Mouse (Mus musculus): Measurements from ENCODE around the gene Nav2.

Gene Nav2

DNA sequence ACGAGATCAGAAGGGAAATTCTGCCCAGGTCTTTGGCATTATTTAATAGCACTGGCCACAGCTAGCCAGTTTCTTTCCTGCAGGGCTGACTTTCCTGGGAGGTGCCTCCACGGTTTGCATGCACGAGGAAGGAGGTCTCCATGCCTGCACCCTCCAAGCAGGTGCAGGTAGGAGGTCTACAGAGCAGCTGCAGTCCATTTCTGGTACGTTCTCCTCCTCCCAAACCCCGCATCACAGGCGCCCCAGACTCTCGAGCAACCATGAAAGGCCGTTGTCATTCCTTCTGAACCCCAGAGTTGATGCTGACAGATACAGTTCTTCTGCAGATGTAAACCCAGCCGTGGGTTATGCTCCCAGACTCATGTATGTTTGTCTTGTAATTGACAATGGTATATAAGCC is 472.4 kb downstream of the Nav2 start:
- in situ Hi-C loops (cut with MseI, MboI), result no loop called here

DNA sequence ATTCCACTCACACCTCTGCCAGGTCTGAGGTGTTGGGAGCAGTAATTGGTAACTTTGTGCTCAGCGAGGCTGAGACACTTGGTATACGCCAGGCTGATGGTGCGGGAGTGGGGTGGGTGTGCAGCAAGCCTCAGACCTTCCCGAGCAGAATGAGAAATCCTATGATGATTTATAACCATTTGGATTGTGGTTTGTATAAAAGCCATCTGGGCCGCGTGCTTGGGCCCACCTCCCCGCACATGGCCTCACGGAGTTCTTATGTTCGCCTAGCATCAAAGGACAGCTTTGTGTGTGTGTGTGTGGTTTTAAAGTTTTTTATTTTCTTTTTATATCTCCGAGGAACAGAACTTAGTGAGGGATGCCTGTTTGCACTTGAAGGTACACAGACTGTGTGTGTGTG is 474.4 kb downstream of the Nav2 start:
- in situ Hi-C loops (cut with MseI, MboI), result no loop called here

DNA sequence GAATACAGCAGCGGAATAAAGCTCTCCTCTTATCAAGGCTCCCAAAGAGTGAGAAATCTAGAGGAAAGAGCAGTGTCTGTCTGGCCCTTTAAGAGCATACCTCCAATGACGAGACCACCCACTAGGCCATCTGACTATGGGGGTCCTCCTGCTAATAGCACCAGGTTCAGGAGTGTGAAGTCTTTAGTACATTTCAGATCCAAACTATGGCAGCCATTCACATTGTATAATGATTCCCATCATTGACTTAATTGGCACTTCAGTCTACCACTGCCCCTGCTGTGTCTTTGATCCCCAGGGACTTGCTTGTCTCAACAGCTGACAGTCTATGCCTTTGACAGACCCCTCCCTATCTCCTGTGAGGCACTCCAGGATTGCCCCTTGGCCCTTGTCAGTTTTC is 479.6 kb downstream of the Nav2 start:
- in situ Hi-C loops (cut with MseI, MboI), result no loop called here

GRCm38 (mm10) chr7:49390312-49390711 is 481.8 kb downstream of the Nav2 start:
- in situ Hi-C loops (cut with MseI, MboI), result no loop called here

DNA sequence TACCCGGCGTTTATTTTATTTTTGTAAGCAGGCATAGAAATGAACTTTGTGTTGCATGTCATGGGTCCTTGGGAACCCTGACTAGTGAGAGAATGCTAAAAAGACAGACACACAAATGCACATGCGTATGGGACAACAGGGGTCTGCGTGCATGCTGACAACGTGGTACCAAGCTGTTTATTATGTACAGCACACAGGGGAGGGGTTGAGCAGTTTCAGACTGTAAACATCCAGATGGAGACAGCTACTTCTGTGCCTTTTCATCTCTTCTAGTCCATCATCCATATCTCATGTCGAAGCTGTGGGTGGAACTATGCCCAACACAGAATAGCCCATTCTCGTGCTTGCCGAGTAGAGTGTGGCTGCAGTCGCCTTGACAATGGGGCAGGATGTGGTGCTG is 482.3 kb downstream of the Nav2 start:
- in situ Hi-C loops (cut with MseI, MboI), result no loop called here

GRCm38 (mm10) chr7:49392180-49392579 is 483.7 kb downstream of the Nav2 start:
- in situ Hi-C loops (cut with MseI, MboI), result no loop called here

GRCm38 (mm10) chr7:49392834-49393233 is 484.3 kb downstream of the Nav2 start:
- in situ Hi-C loops (cut with MseI, MboI), result no loop called here

DNA sequence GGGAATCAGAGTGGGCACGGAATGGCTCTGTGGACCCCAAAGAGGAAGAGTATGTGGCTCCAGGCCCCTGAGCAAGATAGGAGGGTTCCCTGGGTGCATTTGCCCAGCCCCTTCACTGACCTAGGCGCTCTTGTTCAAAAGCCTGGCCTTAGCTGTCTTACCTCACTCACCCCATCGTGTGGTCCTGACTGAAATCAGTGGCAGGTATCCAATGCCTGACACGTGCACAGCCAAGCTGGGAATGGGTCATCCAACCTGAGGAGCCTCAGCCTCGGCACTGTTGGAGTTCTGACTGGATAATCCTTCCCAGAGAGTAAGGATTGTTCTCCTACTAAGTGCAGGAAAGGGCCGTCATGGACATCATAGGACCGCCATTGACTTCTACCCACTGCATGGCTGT is 485.3 kb downstream of the Nav2 start:
- in situ Hi-C loops (cut with MseI, MboI), result no loop called here

GRCm38 (mm10) chr7:49396202-49396601 is 487.7 kb downstream of the Nav2 start:
- in situ Hi-C loops (cut with MseI, MboI), result no loop called here

DNA sequence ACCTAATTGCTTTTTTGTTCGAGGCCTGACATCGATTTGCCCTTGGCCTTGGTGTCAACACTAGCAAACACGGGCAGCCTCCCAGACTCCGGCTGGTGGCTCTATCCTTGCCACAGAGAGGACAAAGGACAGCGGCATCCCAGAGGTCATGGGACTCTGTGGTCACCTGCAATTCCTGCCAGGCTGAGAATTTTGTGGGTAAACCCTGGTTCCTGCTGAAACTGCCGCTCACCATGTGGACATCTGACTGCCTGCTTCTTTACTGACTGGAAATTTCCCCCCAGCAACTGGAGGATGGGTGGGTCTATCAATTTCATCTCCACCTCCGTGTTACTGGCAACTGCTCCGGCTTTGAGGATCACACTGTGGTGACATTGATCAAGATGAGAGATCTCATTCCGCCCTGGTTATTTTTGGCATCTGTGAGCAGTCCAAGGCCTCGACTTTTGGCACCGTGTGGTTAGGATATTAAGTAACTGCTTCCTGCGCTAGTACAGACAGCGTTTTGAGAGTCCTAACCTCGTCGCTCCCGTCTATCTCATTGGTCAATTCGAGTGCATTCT is 489.0 kb downstream of the Nav2 start:
- in situ Hi-C loops (cut with MseI, MboI), result no loop called here

- in situ Hi-C loops (cut with MseI, MboI), result no loop called here
Observed at GRCm38 (mm10) chr7:49398020-49398516, 489.6 kb downstream of the Nav2 start.

- in situ Hi-C loops (cut with MseI, MboI), result no loop called here
Observed at GRCm38 (mm10) chr7:49399314-49399713, 490.8 kb downstream of the Nav2 start.

DNA sequence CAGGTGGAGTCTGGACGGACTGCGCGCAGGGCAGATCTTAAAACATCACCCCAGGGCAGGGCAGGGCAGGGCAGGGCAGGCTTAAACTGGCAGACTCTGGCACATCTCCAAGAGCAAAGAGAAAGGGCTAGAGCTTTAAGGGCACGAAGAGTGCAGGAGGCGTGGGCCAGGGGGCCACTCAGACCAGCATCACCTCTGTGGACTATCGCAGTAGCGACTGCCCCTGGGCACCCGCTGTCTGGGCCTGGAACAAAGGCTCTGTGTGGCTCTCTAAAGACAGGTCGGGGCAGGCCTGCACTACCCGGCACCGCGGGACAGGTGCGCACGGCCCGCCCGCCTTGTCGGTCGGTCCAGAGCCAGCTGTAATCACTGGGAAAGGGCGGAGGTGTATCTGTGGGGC is 491.9 kb downstream of the Nav2 start:
- in situ Hi-C loops (cut with MseI, MboI), result no loop called here

DNA sequence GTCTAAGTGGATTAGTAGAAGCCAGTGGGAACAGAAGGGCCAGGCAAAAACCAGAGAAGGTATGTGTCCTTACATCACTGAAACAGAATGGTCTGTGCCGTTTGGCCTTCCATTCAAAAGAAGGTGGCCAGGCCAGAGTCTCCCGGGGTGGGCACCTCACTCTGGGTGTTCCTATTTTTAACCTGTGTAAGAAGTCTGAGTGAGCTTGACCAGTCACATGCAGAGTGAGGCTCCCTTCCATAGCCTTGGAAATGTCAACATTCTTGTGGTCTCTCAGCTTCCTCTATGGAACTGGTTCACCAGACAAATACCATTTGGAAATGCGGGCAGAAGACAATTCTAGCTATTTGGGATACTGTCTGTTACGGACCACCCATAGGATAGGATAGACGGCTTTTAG is 494.0 kb downstream of the Nav2 start:
- in situ Hi-C loops (cut with MseI, MboI), result no loop called here

DNA sequence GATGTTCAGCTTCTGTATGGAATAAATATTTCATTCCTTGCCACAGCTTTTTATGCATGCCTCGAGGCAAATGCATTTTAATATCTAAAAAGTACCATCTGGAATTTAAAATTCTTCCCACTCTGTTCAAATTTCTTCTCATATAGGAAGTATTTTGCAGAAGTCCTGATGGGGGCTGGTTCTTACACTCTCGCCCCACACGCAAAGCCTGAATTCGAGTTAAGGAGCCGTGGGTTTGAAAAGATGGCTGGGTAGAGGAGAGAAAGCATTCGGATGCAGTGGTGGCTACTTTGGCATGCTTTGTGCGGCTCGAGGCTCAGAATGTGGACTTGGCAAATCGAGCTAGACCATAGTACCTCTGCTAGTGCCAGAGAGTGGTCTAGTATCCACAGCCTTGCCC is 499.2 kb downstream of the Nav2 start:
- in situ Hi-C loops (cut with MseI, MboI), result no loop called here

GRCm38 (mm10) chr7:49408625-49409024 is 500.1 kb downstream of the Nav2 start:
- in situ Hi-C loops (cut with MseI, MboI), result no loop called here

- in situ Hi-C loops (cut with MseI, MboI), result no loop called here
Observed at GRCm38 (mm10) chr7:49409265-49409664, 500.7 kb downstream of the Nav2 start.

DNA sequence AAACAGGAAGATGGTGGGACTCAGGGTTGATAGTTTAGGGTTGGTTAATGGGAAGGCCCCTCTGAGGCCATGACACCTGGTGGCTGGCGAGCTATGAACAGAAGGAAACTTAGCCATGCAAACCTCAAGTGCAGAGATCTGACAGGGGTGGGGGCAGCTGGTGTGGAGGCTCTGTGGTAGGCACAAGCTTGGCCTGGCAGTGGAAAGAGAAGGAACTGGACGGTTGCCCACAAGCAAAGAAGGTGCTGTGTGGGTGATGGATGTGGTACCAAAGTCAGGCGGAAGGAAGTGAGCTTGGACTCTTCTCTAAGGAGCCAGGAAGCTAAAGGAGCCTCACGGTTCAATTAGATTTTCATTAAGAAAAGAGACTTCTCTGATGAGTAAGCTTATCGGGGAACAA is 501.7 kb downstream of the Nav2 start:
- in situ Hi-C loops (cut with MseI, MboI), result no loop called here

DNA sequence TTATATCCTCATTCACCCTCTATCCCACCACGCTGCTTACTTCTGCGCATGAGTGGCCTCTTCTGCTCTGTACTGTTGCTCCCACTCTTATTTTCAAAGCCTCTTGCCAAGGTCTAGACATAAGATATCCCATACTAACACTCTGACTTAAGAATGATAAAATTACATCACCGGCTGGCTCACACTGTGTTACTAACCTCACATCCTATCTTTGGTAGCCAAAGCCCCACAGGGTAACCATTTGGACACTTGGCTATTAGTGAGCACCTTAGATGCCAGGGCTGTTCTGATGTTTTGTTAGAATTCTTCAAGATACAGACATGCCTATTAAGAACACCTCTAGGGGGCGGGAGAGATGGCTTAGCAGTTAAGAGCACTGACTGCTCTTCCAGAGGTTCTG is 502.4 kb downstream of the Nav2 start:
- in situ Hi-C loops (cut with MseI, MboI), result no loop called here

GRCm38 (mm10) chr7:49411803-49412202 is 503.3 kb downstream of the Nav2 start:
- in situ Hi-C loops (cut with MseI, MboI), result no loop called here

- in situ Hi-C loops (cut with MseI, MboI), result no loop called here
Observed at GRCm38 (mm10) chr7:49415131-49415530, 506.6 kb downstream of the Nav2 start.

DNA sequence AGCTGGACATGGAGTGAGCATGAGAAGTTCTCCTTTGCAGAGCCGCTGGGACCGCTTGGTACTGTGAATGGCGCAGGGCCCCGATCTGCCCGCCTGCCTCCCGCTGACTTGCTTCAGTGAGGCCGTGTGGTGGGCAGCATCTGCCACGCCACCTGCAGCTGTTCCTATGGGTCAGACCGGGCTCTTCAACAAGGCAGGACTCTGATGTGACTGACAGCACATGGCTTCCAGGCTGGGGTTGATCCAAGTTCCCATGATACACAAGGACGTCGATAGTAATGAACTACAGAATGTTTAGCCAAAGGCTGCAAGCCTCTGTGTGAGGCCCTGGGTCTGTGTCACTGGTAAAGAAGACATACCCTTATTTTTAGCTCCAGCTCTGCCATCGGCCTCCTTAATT is 507.2 kb downstream of the Nav2 start:
- in situ Hi-C loops (cut with MseI, MboI), result no loop called here

- in situ Hi-C loops (cut with MseI, MboI), result no loop called here
Observed at GRCm38 (mm10) chr7:49418841-49419240, 510.3 kb downstream of the Nav2 start.

DNA sequence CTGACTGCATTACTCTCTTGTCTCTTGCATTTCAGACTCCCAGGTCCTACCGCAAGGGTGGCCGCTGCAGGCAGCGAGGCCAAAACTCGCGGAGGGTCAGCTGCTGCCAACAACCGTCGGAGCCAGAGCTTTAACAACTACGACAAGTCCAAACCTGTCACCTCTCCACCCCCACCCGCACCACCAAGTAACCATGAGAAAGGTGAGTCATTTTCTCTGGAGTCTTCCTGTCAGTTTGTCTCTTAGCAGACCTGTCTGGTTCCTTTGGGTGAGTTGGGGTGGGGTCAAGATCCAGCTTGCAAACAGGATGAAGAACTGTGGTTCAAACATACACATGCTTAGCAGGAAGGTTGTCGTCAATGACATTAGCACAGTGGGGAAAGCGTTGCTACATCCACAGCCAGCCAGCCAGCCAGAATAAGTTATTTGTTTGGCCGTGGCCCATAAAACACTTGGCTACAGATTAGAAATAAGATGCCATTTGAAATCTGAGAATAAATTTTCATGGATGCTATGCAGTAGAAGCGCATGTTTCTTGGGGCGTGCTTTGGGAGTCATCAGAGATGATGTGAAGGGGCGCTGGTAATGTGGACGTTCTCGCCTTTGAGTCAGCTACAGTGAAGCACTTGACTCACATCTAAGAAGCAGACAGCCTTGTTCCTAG is 511.8 kb downstream of the Nav2 start:
- in situ Hi-C loops (cut with MseI, MboI), result loop anchor here in 1 of 2 experiments (10.0 kb wide), 2 partner anchors 165 to 285 kb away; no protein-coding TSS in a partner anchor

Data from mouse trophoblast stem cell (cell line).